Mouse (Mus musculus): ENCODE data around the gene Nemf. TPM values are rescaled to one million over a fixed set of nuclear protein-coding genes. Genes with fewer than 3 reads are reported as not detected.
A peak's percentile ranks its signal among the peaks of the same experiment; 100 is the strongest.

Gene Nemf
- polyA plus RNA-seq, 1 experiment from 2014 or later, result 87.8 TPM

- H3K36me3 ChIP-seq (ENCODE audit: control insufficient read depth, insufficient read depth, low read length), result no peaks in the 10 kb centered on the region
- H3K9me3 ChIP-seq (ENCODE audit: control insufficient read depth, low read length), result no peaks in the 10 kb centered on the region
- H3K4me1 ChIP-seq (ENCODE audit: control insufficient read depth, insufficient read depth, low read length), result no peaks in the 10 kb centered on the region; the same call in 1 of the 2 replicates
- ATAC-seq (ENCODE audit: insufficient number of reproducible peaks, low FRiP score, low TSS enrichment, low read depth), result no peak
- H3K27ac ChIP-seq (replicated peaks; ENCODE audit: low read depth, low read length), result no peak overlapping the region
- no peaks in the 10 kb centered on the region for H3K27me3 ChIP-seq (ENCODE audit: control insufficient read depth, insufficient read depth, low read length)
- H3K4me2 ChIP-seq (ENCODE audit: low read depth, severe bottlenecking), result no peak overlapping the region
- 15% methylated on average over 5 of the region's 5 CpGs for WGBS
- H3K9ac ChIP-seq (ENCODE audit: low read length), result no peak overlapping the region
- peak; percentile 53 for DNase-seq (ENCODE audit: low spot score)
- H3K4me3 ChIP-seq (ENCODE audit: low read depth, low read length), result no peak overlapping the region
Observed at GRCm38 (mm10) chr12:69360655-69360996, 3.7 kb upstream of the Nemf start.

GRCm38 (mm10) chr12:69357300-69357646, 308 bp upstream of the Nemf start:
- Histone ChIP-seq H3K4me2 (ENCODE audit: low read depth, severe bottlenecking) (peak overlapping the region; percentile 51), H3K4me3 (ENCODE audit: low read depth, low read length) (peak overlapping the region; percentile 85), H3K4me1 (ENCODE audit: control insufficient read depth, insufficient read depth, low read length) (no peaks in the 10 kb centered on the region; the same call in 1 of the 2 replicates), H3K9me3 (ENCODE audit: control insufficient read depth, low read length) (no peaks in the 10 kb centered on the region), H3K27ac (replicated peaks; ENCODE audit: low read depth, low read length) (no peak overlapping the region), H3K9ac (ENCODE audit: low read length) (peak overlapping the region; percentile 81), H3K36me3 (ENCODE audit: control insufficient read depth, insufficient read depth, low read length) (peaks cover 6% of the 10 kb centered on the region; the same call in 1 of the 2 replicates), H3K27me3 (ENCODE audit: control insufficient read depth, insufficient read depth, low read length) (no peaks in the 10 kb centered on the region)
- ATAC-seq (ENCODE audit: insufficient number of reproducible peaks, low FRiP score, low TSS enrichment, low read depth), result no peak
- no peak for DNase-seq (ENCODE audit: low spot score)
- 6% methylated on average over 13 of the region's 13 CpGs for WGBS

- Histone ChIP-seq H3K9me3 (ENCODE audit: control insufficient read depth, low read length) (no peaks in the 10 kb centered on the region), H3K4me2 (ENCODE audit: low read depth, severe bottlenecking) (no peak overlapping the region), H3K36me3 (ENCODE audit: control insufficient read depth, insufficient read depth, low read length) (peaks cover 20% of the 10 kb centered on the region; the same call in 1 of the 2 replicates), H3K27me3 (ENCODE audit: control insufficient read depth, insufficient read depth, low read length) (no peaks in the 10 kb centered on the region), H3K4me1 (ENCODE audit: control insufficient read depth, insufficient read depth, low read length) (no peaks in the 10 kb centered on the region), H3K27ac (replicated peaks; ENCODE audit: low read depth, low read length) (no peak overlapping the region), H3K4me3 (ENCODE audit: low read depth, low read length) (no peak overlapping the region), H3K9ac (ENCODE audit: low read length) (no peak overlapping the region)
- DNase-seq (ENCODE audit: low spot score) (no peak), ATAC-seq (ENCODE audit: insufficient number of reproducible peaks, low FRiP score, low TSS enrichment, low read depth) (no peak)
- WGBS, result 93% methylated on average over 1 of the region's 1 CpGs
Observed at GRCm38 (mm10) chr12:69351685-69352084, 5.3 kb downstream of the Nemf start.

- H3K4me3 ChIP-seq (ENCODE audit: low read depth, low read length), result no peak overlapping the region
- H3K4me2 ChIP-seq (ENCODE audit: low read depth, severe bottlenecking), result no peak overlapping the region
- H3K27ac ChIP-seq (replicated peaks; ENCODE audit: low read depth, low read length), result no peak overlapping the region
- no peaks in the 10 kb centered on the region for H3K9me3 ChIP-seq (ENCODE audit: control insufficient read depth, low read length)
- WGBS, result 84% methylated on average over 2 of the region's 2 CpGs
- H3K4me1 ChIP-seq (ENCODE audit: control insufficient read depth, insufficient read depth, low read length), result no peaks in the 10 kb centered on the region
- peaks cover 25% of the 10 kb centered on the region; the same call in 1 of the 2 replicates for H3K36me3 ChIP-seq (ENCODE audit: control insufficient read depth, insufficient read depth, low read length)
- ATAC-seq (ENCODE audit: insufficient number of reproducible peaks, low FRiP score, low TSS enrichment, low read depth), result no peak
- no peaks in the 10 kb centered on the region for H3K27me3 ChIP-seq (ENCODE audit: control insufficient read depth, insufficient read depth, low read length)
- DNase-seq (ENCODE audit: low spot score), result no peak
- H3K9ac ChIP-seq (ENCODE audit: low read length), result no peak overlapping the region
Observed at GRCm38 (mm10) chr12:69349928-69350327, 7.0 kb downstream of the Nemf start.

- H3K4me3 ChIP-seq (ENCODE audit: low read depth, low read length), result no peak overlapping the region
- H3K27ac ChIP-seq (replicated peaks; ENCODE audit: low read depth, low read length), result no peak overlapping the region
- H3K36me3 ChIP-seq (ENCODE audit: control insufficient read depth, insufficient read depth, low read length), result peaks cover 6% of the 10 kb centered on the region
- no peaks in the 10 kb centered on the region for H3K27me3 ChIP-seq (ENCODE audit: control insufficient read depth, insufficient read depth, low read length)
- no peak overlapping the region for H3K4me2 ChIP-seq (ENCODE audit: low read depth, severe bottlenecking)
- no peak overlapping the region for H3K9ac ChIP-seq (ENCODE audit: low read length)
- H3K9me3 ChIP-seq (ENCODE audit: control insufficient read depth, low read length), result no peaks in the 10 kb centered on the region
- ATAC-seq (ENCODE audit: insufficient number of reproducible peaks, low FRiP score, low TSS enrichment, low read depth) (no peak), DNase-seq (ENCODE audit: low spot score) (no peak)
- WGBS, result 81% methylated on average over 2 of the region's 2 CpGs
- no peaks in the 10 kb centered on the region for H3K4me1 ChIP-seq (ENCODE audit: control insufficient read depth, insufficient read depth, low read length)
Observed at GRCm38 (mm10) chr12:69333547-69333946, 23.4 kb downstream of the Nemf start.

- Histone ChIP-seq H3K4me1 (ENCODE audit: control insufficient read depth, insufficient read depth, low read length) (no peaks in the 10 kb centered on the region), H3K27ac (replicated peaks; ENCODE audit: low read depth, low read length) (no peak overlapping the region), H3K4me3 (ENCODE audit: low read depth, low read length) (no peak overlapping the region), H3K9me3 (ENCODE audit: control insufficient read depth, low read length) (no peaks in the 10 kb centered on the region), H3K4me2 (ENCODE audit: low read depth, severe bottlenecking) (no peak overlapping the region), H3K27me3 (ENCODE audit: control insufficient read depth, insufficient read depth, low read length) (no peaks in the 10 kb centered on the region), H3K9ac (ENCODE audit: low read length) (no peak overlapping the region), H3K36me3 (ENCODE audit: control insufficient read depth, insufficient read depth, low read length) (peaks cover 6% of the 10 kb centered on the region)
- 96% methylated on average over 1 of the region's 1 CpGs for WGBS
- DNase-seq (ENCODE audit: low spot score), result no peak
- ATAC-seq (ENCODE audit: insufficient number of reproducible peaks, low FRiP score, low TSS enrichment, low read depth), result no peak
Observed at GRCm38 (mm10) chr12:69332147-69332546, 24.8 kb downstream of the Nemf start.

- Histone ChIP-seq H3K27ac (replicated peaks; ENCODE audit: low read depth, low read length) (no peak overlapping the region), H3K4me2 (ENCODE audit: low read depth, severe bottlenecking) (no peak overlapping the region), H3K36me3 (ENCODE audit: control insufficient read depth, insufficient read depth, low read length) (peaks cover 6% of the 10 kb centered on the region), H3K4me1 (ENCODE audit: control insufficient read depth, insufficient read depth, low read length) (no peaks in the 10 kb centered on the region), H3K9me3 (ENCODE audit: control insufficient read depth, low read length) (no peaks in the 10 kb centered on the region), H3K9ac (ENCODE audit: low read length) (no peak overlapping the region), H3K27me3 (ENCODE audit: control insufficient read depth, insufficient read depth, low read length) (no peaks in the 10 kb centered on the region), H3K4me3 (ENCODE audit: low read depth, low read length) (no peak overlapping the region)
- ATAC-seq (ENCODE audit: insufficient number of reproducible peaks, low FRiP score, low TSS enrichment, low read depth) (no peak), DNase-seq (ENCODE audit: low spot score) (no peak)
- WGBS, result 97% methylated on average over 3 of the region's 3 CpGs
Observed at GRCm38 (mm10) chr12:69331187-69331586, 25.8 kb downstream of the Nemf start.

GRCm38 (mm10) chr12:69318431-69318830, 38.5 kb downstream of the Nemf start:
- Histone ChIP-seq H3K4me2 (ENCODE audit: low read depth, severe bottlenecking) (no peak overlapping the region), H3K4me1 (ENCODE audit: control insufficient read depth, insufficient read depth, low read length) (no peaks in the 10 kb centered on the region), H3K27ac (replicated peaks; ENCODE audit: low read depth, low read length) (no peak overlapping the region), H3K27me3 (ENCODE audit: control insufficient read depth, insufficient read depth, low read length) (no peaks in the 10 kb centered on the region), H3K36me3 (ENCODE audit: control insufficient read depth, insufficient read depth, low read length) (peaks cover 13% of the 10 kb centered on the region; the same call in 1 of the 2 replicates), H3K9me3 (ENCODE audit: control insufficient read depth, low read length) (no peaks in the 10 kb centered on the region), H3K4me3 (ENCODE audit: low read depth, low read length) (no peak overlapping the region), H3K9ac (ENCODE audit: low read length) (no peak overlapping the region)
- no peak for ATAC-seq (ENCODE audit: insufficient number of reproducible peaks, low FRiP score, low TSS enrichment, low read depth)
- no peak for DNase-seq (ENCODE audit: low spot score)

- 96% methylated on average over 4 of the region's 4 CpGs for WGBS
- Histone ChIP-seq H3K4me3 (ENCODE audit: low read depth, low read length) (no peak overlapping the region), H3K36me3 (ENCODE audit: control insufficient read depth, insufficient read depth, low read length) (peaks cover 46% of the 10 kb centered on the region), H3K4me1 (ENCODE audit: control insufficient read depth, insufficient read depth, low read length) (no peaks in the 10 kb centered on the region), H3K27me3 (ENCODE audit: control insufficient read depth, insufficient read depth, low read length) (no peaks in the 10 kb centered on the region), H3K9ac (ENCODE audit: low read length) (no peak overlapping the region), H3K9me3 (ENCODE audit: control insufficient read depth, low read length) (no peaks in the 10 kb centered on the region), H3K4me2 (ENCODE audit: low read depth, severe bottlenecking) (no peak overlapping the region), H3K27ac (replicated peaks; ENCODE audit: low read depth, low read length) (no peak overlapping the region)
- ATAC-seq (ENCODE audit: insufficient number of reproducible peaks, low FRiP score, low TSS enrichment, low read depth) (no peak), DNase-seq (ENCODE audit: low spot score) (no peak)
Observed at GRCm38 (mm10) chr12:69309659-69310058, 47.3 kb downstream of the Nemf start.
